19 mouse cellular contexts compared by ENCODE assay signal in genomic region chr12:82649991-82650390, GRCm38 (mm10).
DNase-seq lines count a peak whose midpoint lies in the region; ATAC-seq and TF ChIP-seq lines count a peak whose summit lies in the region.
"Had no signal": no experiment of that assay in that cellular context is flagged by ENCODE, and none has a peak within 500 bp of the region (broad histone marks: within the 10 kb centered on the region; RNA-seq: fewer than 3 reads in every experiment).

No protein-coding gene starts in this region.

- H3K27me3 ChIP-seq in forebrain, postnatal 0 days (ENCODE audit: insufficient read depth, low read length), result no peaks in the 10 kb centered on the region
- no peaks in the 10 kb centered on the region for H3K27me3 ChIP-seq in forebrain, embryonic 12.5 days
- H3K27me3 ChIP-seq in lung, embryonic 14.5 days (ENCODE audit: insufficient read depth, low read length), result no peaks in the 10 kb centered on the region
- H3K27me3 ChIP-seq in MEL (ENCODE audit: control insufficient read depth in 1 of 2, insufficient read depth in 2 of 2, low read length in 2 of 2), result no peaks in the 10 kb centered on the region; a peak in 1 of 4 replicates
- H3K27me3 ChIP-seq: CH12.LX; hindbrain, embryonic 15.5 days had no signal

- no peaks in the 10 kb centered on the region for H3K9me3 ChIP-seq in forebrain, postnatal 0 days (ENCODE audit: low read length)
- no peaks in the 10 kb centered on the region for H3K9me3 ChIP-seq in forebrain, embryonic 12.5 days
- H3K9me3 ChIP-seq in lung, embryonic 14.5 days (ENCODE audit: low read depth, low read length), result no peaks in the 10 kb centered on the region
- H3K9me3 ChIP-seq in MEL (replicated peaks; ENCODE audit: insufficient read depth, low read length), result no peaks in the 10 kb centered on the region
- H3K9me3 ChIP-seq: heart, embryonic 10.5 days; hindbrain, embryonic 15.5 days had no signal

- no peak overlapping the region for H3K27ac ChIP-seq in forebrain, postnatal 0 days (ENCODE audit: low read depth, low read length)
- H3K27ac ChIP-seq in forebrain, embryonic 12.5 days, result no peak overlapping the region
- H3K27ac ChIP-seq in lung, embryonic 14.5 days (ENCODE audit: low read depth), result no peak overlapping the region
- H3K27ac ChIP-seq in MEL (ENCODE audit: control insufficient read depth, low read depth, low read length), result no peak overlapping the region
- H3K27ac ChIP-seq: heart, embryonic 10.5 days; hindbrain, embryonic 15.5 days had no signal

- H3K4me2 ChIP-seq in forebrain, postnatal 0 days (ENCODE audit: low read depth), result no peak overlapping the region
- no peak overlapping the region for H3K4me2 ChIP-seq in forebrain, embryonic 12.5 days
- H3K4me2 ChIP-seq in lung, embryonic 14.5 days, result no peak overlapping the region
- H3K4me2 ChIP-seq: hindbrain, embryonic 15.5 days had no signal

- no peak for ATAC-seq in forebrain, postnatal 0 days
- ATAC-seq in forebrain, embryonic 12.5 days (ENCODE audit: low FRiP score), result no peak
- ATAC-seq in lung, embryonic 14.5 days (ENCODE audit: insufficient read depth), result no peak
- ATAC-seq: forebrain, embryonic 16.5 days; intestine, embryonic 16.5 days had no signal

- TF ChIP-seq EP300 in MEL (IDR thresholded peaks at IDR 0.05; ENCODE audit: low read depth in 1 of 2, low read length in 2 of 2), result no peak

- no peak for TF ChIP-seq POLR2A in MEL (IDR thresholded peaks at IDR 0.05; ENCODE audit: control insufficient read depth in 1 of 2, insufficient read depth in 1 of 2, low read depth in 1 of 2, low read length in 2 of 2, poor library complexity in 1 of 2)

- WGBS in forebrain, postnatal 0 days, result 44% methylated on average over 5 of the region's 5 CpGs
- 64% methylated on average over 5 of the region's 5 CpGs for WGBS in forebrain, embryonic 12.5 days
- 37% methylated on average over 5 of the region's 5 CpGs for WGBS in lung, embryonic 14.5 days

- H3K36me3 ChIP-seq in forebrain, postnatal 0 days (ENCODE audit: insufficient read depth), result no peaks in the 10 kb centered on the region
- H3K36me3 ChIP-seq in forebrain, embryonic 12.5 days (replicated peaks), result no peaks in the 10 kb centered on the region
- no peaks in the 10 kb centered on the region for H3K36me3 ChIP-seq in lung, embryonic 14.5 days (ENCODE audit: insufficient read depth)
- peaks cover 0 to 3% of the 10 kb centered on the region in 2 experiments; a peak in 1 of 4 replicates for H3K36me3 ChIP-seq in MEL (ENCODE audit: control insufficient read depth in 1 of 2, insufficient read depth in 2 of 2, low read length in 2 of 2)
- H3K36me3 ChIP-seq: heart, embryonic 10.5 days; hindbrain, embryonic 15.5 days had no signal

- TF ChIP-seq CTCF in forebrain, postnatal 0 days (IDR thresholded peaks at IDR 0.05; ENCODE audit: low read depth), result no peak
- TF ChIP-seq CTCF in lung, embryonic 14.5 days (IDR thresholded peaks at IDR 0.05; ENCODE audit: low read depth), result no peak
- no peak for TF ChIP-seq CTCF in MEL (IDR thresholded peaks at IDR 0.05 in 2 of 3, conservative IDR thresholded peaks at IDR 0.05 in 1 of 3; ENCODE audit: control insufficient read depth in 1 of 3, insufficient read depth in 1 of 3, low read depth in 2 of 3, low read length in 3 of 3, poor library complexity in 1 of 3, severe bottlenecking in 1 of 3)

- H3K9ac ChIP-seq in forebrain, postnatal 0 days, result no peak overlapping the region
- H3K9ac ChIP-seq in forebrain, embryonic 12.5 days, result no peak overlapping the region
- H3K9ac ChIP-seq in lung, embryonic 14.5 days, result no peak overlapping the region
- no peak overlapping the region for H3K9ac ChIP-seq in MEL (ENCODE audit: control insufficient read depth, low read depth, low read length, poor library complexity, severe bottlenecking)
- H3K9ac ChIP-seq: hindbrain, embryonic 15.5 days had no signal

- DNase-seq in forebrain, postnatal 0 days, result peak; percentile 11
- peak; percentile 59 for DNase-seq in lung, embryonic 14.5 days
- DNase-seq in lung, postnatal 4 days, result no peak
- DNase-seq in MEL (ENCODE audit: low read depth, low spot score), result peak; percentile 24
- DNase-seq in mesoderm, embryonic 11.5 days (ENCODE audit: low read depth, low spot score), result peak; percentile 3
- DNase-seq: adrenal gland, adult 8-10 months; adrenal gland, postnatal 36 days; cerebellum, adult 11 months; cerebellum, adult 9-10 months; cerebellum, postnatal 25 days; gastrocnemius, postnatal 36 days; heart, adult 18-20 months; heart, postnatal 36 days had no signal

- H3K4me1 ChIP-seq in forebrain, postnatal 0 days (ENCODE audit: insufficient read depth), result no peaks in the 10 kb centered on the region
- no peaks in the 10 kb centered on the region for H3K4me1 ChIP-seq in forebrain, embryonic 12.5 days
- no peaks in the 10 kb centered on the region for H3K4me1 ChIP-seq in lung, embryonic 14.5 days (ENCODE audit: insufficient read depth)
- H3K4me1 ChIP-seq in MEL (ENCODE audit: control insufficient read depth in 1 of 2, insufficient read depth in 2 of 2, low read length in 2 of 2), result peaks cover 0 to 2% of the 10 kb centered on the region in 2 experiments; a peak in 2 of 4 replicates
- H3K4me1 ChIP-seq: heart, embryonic 10.5 days; hindbrain, embryonic 15.5 days had no signal

- H3K79me2 ChIP-seq in MEL (ENCODE audit: control insufficient read depth, insufficient read depth, low read length, poor library complexity), result no peaks in the 10 kb centered on the region

- no peak overlapping the region for H3K4me3 ChIP-seq in forebrain, postnatal 0 days (ENCODE audit: low read depth, low read length)
- no peak overlapping the region for H3K4me3 ChIP-seq in forebrain, embryonic 12.5 days (replicated peaks)
- H3K4me3 ChIP-seq in lung, embryonic 14.5 days (ENCODE audit: low read depth, low read length), result no peak overlapping the region
- H3K4me3 ChIP-seq in MEL (ENCODE audit: control insufficient read depth in 1 of 2, insufficient read depth in 1 of 2, low read depth in 2 of 2, low read length in 2 of 2), result no peak overlapping the region
- H3K4me3 ChIP-seq: heart, embryonic 10.5 days; hindbrain, embryonic 15.5 days had no signal

- no peak for TF ChIP-seq RAD21 in MEL (IDR thresholded peaks at IDR 0.05; ENCODE audit: low read depth, low read length)

TF ChIP-seq in MEL, 35 proteins besides CTCF, POLR2A, EP300 and RAD21:
- TF ChIP-seq ETS1 (IDR thresholded peaks at IDR 0.05; ENCODE audit: low read depth, low read length), result peak; percentile 32; the same call in 1 of the 2 replicates
- no peak for TF ChIP-seq USF1 (IDR thresholded peaks at IDR 0.05; ENCODE audit: low read depth, low read length)
- no peak for TF ChIP-seq CHD2 (IDR thresholded peaks at IDR 0.05; ENCODE audit: low read length)
- no peak for TF ChIP-seq ZNF384 (IDR thresholded peaks at IDR 0.05; ENCODE audit: low read depth, low read length)
- TF ChIP-seq MAX (IDR thresholded peaks at IDR 0.05; ENCODE audit: low read length), result no peak
- TF ChIP-seq HCFC1 (IDR thresholded peaks at IDR 0.05; ENCODE audit: low read depth, low read length), result no peak
- no peak for TF ChIP-seq MYC (IDR thresholded peaks at IDR 0.05; ENCODE audit: low read depth, low read length)
- TF ChIP-seq MAFK (IDR thresholded peaks at IDR 0.05; ENCODE audit: borderline replicate concordance, low read depth, low read length), result no peak
- TF ChIP-seq UBTF (IDR thresholded peaks at IDR 0.05; ENCODE audit: borderline replicate concordance, insufficient read depth, low read depth, low read length), result no peak
- no peak; the same call in 1 of the 2 replicates for TF ChIP-seq POLR2AphosphoS2 (IDR thresholded peaks at IDR 0.05; ENCODE audit: low read length)
- no peak for TF ChIP-seq SMC3 (IDR thresholded peaks at IDR 0.05; ENCODE audit: low read depth, low read length)
- TF ChIP-seq NELFE (IDR thresholded peaks at IDR 0.05; ENCODE audit: low read depth, low read length), result no peak
- TF ChIP-seq TBP (IDR thresholded peaks at IDR 0.05; ENCODE audit: low read depth, low read length), result peak; percentile 71
- TF ChIP-seq ELF1 (IDR thresholded peaks at IDR 0.05; ENCODE audit: low read depth, low read length), result no peak
- no peak for TF ChIP-seq JUND (IDR thresholded peaks at IDR 0.05; ENCODE audit: low read depth, low read length)
- no peak for TF ChIP-seq ZKSCAN1 (IDR thresholded peaks at IDR 0.05; ENCODE audit: low read depth, low read length)
- no peak for TF ChIP-seq SIN3A (IDR thresholded peaks at IDR 0.05; ENCODE audit: low read length)
- no peak for TF ChIP-seq ZC3H11A (IDR thresholded peaks at IDR 0.05; ENCODE audit: low read depth, low read length)
- no peak for TF ChIP-seq POLR2AphosphoS5 (IDR thresholded peaks at IDR 0.05; ENCODE audit: borderline replicate concordance, low read depth, low read length)
- TF ChIP-seq E2F4 (IDR thresholded peaks at IDR 0.05; ENCODE audit: borderline replicate concordance, low read depth, low read length), result no peak
- 0 out of 2 replicates have a peak, but pooled peaks have one; percentile 3 for TF ChIP-seq MEF2A (IDR thresholded peaks at IDR 0.05; ENCODE audit: extremely low read depth, insufficient replicate concordance, low read depth, low read length, poor library complexity, severe bottlenecking)
- TF ChIP-seq TCF12 (IDR thresholded peaks at IDR 0.05; ENCODE audit: low read depth, low read length), result no peak

Comparison
In these comparisons a context has a peak if more than half of its experiments do, and no peak if none do; other contexts are left out.
1. DNase-seq: peak in forebrain, postnatal 0 days (single experiment), lung, embryonic 14.5 days (single experiment), MEL (single experiment) and mesoderm, embryonic 11.5 days (single experiment); none in lung, postnatal 4 days (0 of 2).